Comparison of ENCODE assay signal across 8 mouse cellular contexts in genomic region chr12:3390577-3391262, GRCm38 (mm10). TPM values are rescaled to one million over a fixed set of nuclear protein-coding genes. Genes with fewer than 3 reads are reported as not detected.
A peak's percentile ranks its signal among the peaks of the same experiment; 100 is the strongest.
DNase-seq lines count a peak whose midpoint lies in the region; ATAC-seq and TF ChIP-seq lines count a peak whose summit lies in the region.

No protein-coding gene starts in this region.

- peak; percentile 86 for DNase-seq in embryonic facial prominence, embryonic 14.5 days (ENCODE audit: low spot score)
- peak; percentile 58 to 59 for DNase-seq in heart, adult 9 months (ENCODE audit: low spot score in 2 of 2)
- peak; percentile 82 for DNase-seq in liver
- DNase-seq in spleen, postnatal 36 days (ENCODE audit: low spot score in 2 of 2): peak; percentile 56 to 59

- H3K27me3 ChIP-seq in C2C12 (ENCODE audit: control insufficient read depth, insufficient read depth, insufficient read length): no peaks in the 10 kb centered on the region
- no peaks in the 10 kb centered on the region for H3K27me3 ChIP-seq in embryonic facial prominence, embryonic 14.5 days (replicated peaks; ENCODE audit: control insufficient read depth, insufficient read depth, low read length)
- H3K27me3 ChIP-seq in kidney, embryonic 15.5 days: no peaks in the 10 kb centered on the region

- no peaks in the 10 kb centered on the region for H3K4me1 ChIP-seq in bone marrow, adult 2 months (ENCODE audit: control insufficient read depth, insufficient read depth, low read length)
- H3K4me1 ChIP-seq in embryonic facial prominence, embryonic 14.5 days (ENCODE audit: control insufficient read depth, insufficient read depth, low read length): no peaks in the 10 kb centered on the region
- H3K4me1 ChIP-seq in kidney, embryonic 15.5 days: no peaks in the 10 kb centered on the region

- no peaks in the 10 kb centered on the region for H3K79me3 ChIP-seq in C2C12 (ENCODE audit: low read depth)

- no peak for TF ChIP-seq POLR2A in bone marrow, adult 2 months (IDR thresholded peaks at IDR 0.05; ENCODE audit: borderline replicate concordance, control insufficient read depth, low read depth, low read length)

- no peak overlapping the region for H3K9ac ChIP-seq in embryonic facial prominence, embryonic 14.5 days (ENCODE audit: low read depth, low read length)
- no peak overlapping the region for H3K9ac ChIP-seq in kidney, embryonic 15.5 days

- H3K4me2 ChIP-seq in embryonic facial prominence, embryonic 14.5 days (ENCODE audit: low read depth, low read length): no peak overlapping the region
- H3K4me2 ChIP-seq in kidney, embryonic 15.5 days: no peak overlapping the region

- WGBS in bone marrow, adult 2 months: 34% methylated on average over 12 of the region's 12 CpGs
- WGBS in embryonic facial prominence, embryonic 14.5 days: 35% methylated on average over 12 of the region's 12 CpGs
- WGBS in kidney, embryonic 15.5 days: 36% methylated on average over 12 of the region's 12 CpGs

- no peak overlapping the region for H3K27ac ChIP-seq in bone marrow, adult 2 months (ENCODE audit: control insufficient read depth, insufficient read depth, low read depth, low read length, poor library complexity)
- no peak overlapping the region for H3K27ac ChIP-seq in embryonic facial prominence, embryonic 14.5 days (replicated peaks; ENCODE audit: low read depth, low read length)
- H3K27ac ChIP-seq in kidney, embryonic 15.5 days: no peak overlapping the region

- no peak overlapping the region for H3ac ChIP-seq in C2C12 (ENCODE audit: control insufficient read depth, insufficient read length, low read depth)

- H3K79me2 ChIP-seq in C2C12 (ENCODE audit: control insufficient read depth, insufficient read depth): no peaks in the 10 kb centered on the region

- ATAC-seq in embryonic facial prominence, embryonic 14.5 days (ENCODE audit: low read depth): peak; percentile 81
- ATAC-seq in kidney, embryonic 15.5 days (replicated peaks; ENCODE audit: low FRiP score): peak; percentile 71
- peak; percentile 69; the same call in 1 of the 2 replicates for ATAC-seq in monocyte, adult 5-6 weeks (replicated peaks; ENCODE audit: insufficient number of reproducible peaks, low FRiP score, low TSS enrichment, poor library complexity, severe bottlenecking)

- TF ChIP-seq CTCF in C2C12 (IDR thresholded peaks at IDR 0.05; ENCODE audit: control insufficient read depth, insufficient read depth, insufficient read length): peak; percentile 94
- TF ChIP-seq CTCF in bone marrow, adult 2 months (IDR thresholded peaks at IDR 0.05; ENCODE audit: control insufficient read depth, insufficient read depth, low read length): peak; percentile 98

- H3K4me3 ChIP-seq in C2C12 (ENCODE audit: insufficient read depth, poor library complexity, severe bottlenecking): no peak overlapping the region
- no peak overlapping the region for H3K4me3 ChIP-seq in bone marrow, adult 2 months (replicated peaks; ENCODE audit: control insufficient read depth, low read depth, low read length)
- no peak overlapping the region for H3K4me3 ChIP-seq in embryonic facial prominence, embryonic 14.5 days (ENCODE audit: low read depth, low read length)
- no peak overlapping the region for H3K4me3 ChIP-seq in kidney, embryonic 15.5 days (replicated peaks)

- peaks cover 31% of the 10 kb centered on the region for H3K36me3 ChIP-seq in C2C12 (ENCODE audit: control insufficient read depth, insufficient read depth)
- peaks cover 47% of the 10 kb centered on the region for H3K36me3 ChIP-seq in embryonic facial prominence, embryonic 14.5 days (ENCODE audit: control insufficient read depth, insufficient read depth, low read length)
- H3K36me3 ChIP-seq in kidney, embryonic 15.5 days: peaks cover 40% of the 10 kb centered on the region

- H3K9me3 ChIP-seq in embryonic facial prominence, embryonic 14.5 days (ENCODE audit: control insufficient read depth, low read length): no peaks in the 10 kb centered on the region
- no peaks in the 10 kb centered on the region for H3K9me3 ChIP-seq in kidney, embryonic 15.5 days (replicated peaks)

TF ChIP-seq in C2C12, 6 proteins besides CTCF, POLR2A, EP300 and RAD21:
- TF ChIP-seq USF1 (IDR thresholded peaks at IDR 0.05; ENCODE audit: low read depth) (no peak), CEBPB (IDR thresholded peaks at IDR 0.05; ENCODE audit: low read depth) (no peak), MYOG (IDR thresholded peaks at IDR 0.05; ENCODE audit: control insufficient read depth, extremely low read depth, insufficient read length) (no peak), MYOD1 (IDR thresholded peaks at IDR 0.05; ENCODE audit: control insufficient read depth, insufficient read length, low read depth) (no peak), MAX (IDR thresholded peaks at IDR 0.05) (peak; percentile 44), FOSL1 (IDR thresholded peaks at IDR 0.05; ENCODE audit: insufficient read depth, low read length, poor library complexity, severe bottlenecking) (no peak)

RNA-seq across cellular contexts. Expression of gene Kif3c, which starts 25.8 kb away (rescaled TPM):
- polyA plus RNA-seq in C2C12 (2012; fragmentation: generic; extraction: Trizol): 17.4 TPM
- 1.0 and 3.0 TPM in 2 replicates for polyA plus RNA-seq in bone marrow, adult 2 months (2011; ENCODE audit: insufficient read depth, insufficient read length, low replicate concordance, missing spikeins)
- 11.1 and 13.4 TPM in 2 replicates for polyA plus RNA-seq in embryonic facial prominence, embryonic 14.5 days (2014; fragmentation: Nextera tagmentation; extraction: Ambion mirVana)
- 10.8 and 11.0 TPM in 2 replicates for polyA plus RNA-seq in kidney, embryonic 15.5 days (2015; fragmentation: Nextera tagmentation; extraction: Ambion mirVana)
- 2.4 to 7.8 TPM (median 4.4 TPM) in 3 replicates for total RNA-seq in monocyte, adult 5-6 weeks (2017)

RNA-seq across cellular contexts. Expression of gene Asxl2, which starts 35.9 kb away (rescaled TPM):
- polyA plus RNA-seq in C2C12 (2012; fragmentation: generic; extraction: Trizol): 5.9 TPM
- polyA plus RNA-seq in bone marrow, adult 2 months (2011; ENCODE audit: insufficient read depth, insufficient read length, low replicate concordance, missing spikeins): 11.8 and 19.3 TPM in 2 replicates
- 13.4 and 13.7 TPM in 2 replicates for polyA plus RNA-seq in embryonic facial prominence, embryonic 14.5 days (2014; fragmentation: Nextera tagmentation; extraction: Ambion mirVana)
- 19.1 and 20.0 TPM in 2 replicates for polyA plus RNA-seq in kidney, embryonic 15.5 days (2015; fragmentation: Nextera tagmentation; extraction: Ambion mirVana)
- 29.1 to 67.5 TPM (median 32.2 TPM) in 3 replicates for total RNA-seq in monocyte, adult 5-6 weeks (2017)
